Mouse (Mus musculus): ENCODE measurements around the gene 4933428G20Rik.

4933428G20Rik gene

GRCm38 (mm10) chr11:97451625-97452024, 48.5 kb downstream of the 4933428G20Rik start:
- DNase-seq, result no peak

- DNase-seq, result peak; percentile 44
These were observed 49.7 kb downstream of the 4933428G20Rik start for GRCm38 (mm10) chr11:97450305-97450922.

- peak; percentile 85 for DNase-seq
These were observed 50.4 kb downstream of the 4933428G20Rik start for GRCm38 (mm10) chr11:97449601-97450293.

GRCm38 (mm10) chr11:97448611-97449394, 51.3 kb downstream of the 4933428G20Rik start:
- DNase-seq, result peak; percentile 49

- no peak for DNase-seq
These were observed 52.2 kb downstream of the 4933428G20Rik start for GRCm38 (mm10) chr11:97447979-97448378.

GRCm38 (mm10) chr11:97445999-97446511, 54.1 kb downstream of the 4933428G20Rik start:
- no peak for DNase-seq

GRCm38 (mm10) chr11:97445596-97445995, 54.5 kb downstream of the 4933428G20Rik start:
- no peak for DNase-seq

GRCm38 (mm10) chr11:97442891-97443675, 57.1 kb downstream of the 4933428G20Rik start:
- DNase-seq, result no peak

- peak; percentile 56 for DNase-seq
These were observed 58.4 kb downstream of the 4933428G20Rik start for GRCm38 (mm10) chr11:97441658-97442125.

GRCm38 (mm10) chr11:97441036-97441657, 59.0 kb downstream of the 4933428G20Rik start:
- DNase-seq, result peak; percentile 62

All from lung, postnatal 14 days (tissue).